Mouse (Mus musculus): Measurements from ENCODE around the gene BC053393. TPM values are rescaled to one million over a fixed set of nuclear protein-coding genes. Genes with fewer than 3 reads are reported as not detected.
"Not testable (repeated sequence)": the region's sequence is repeated elsewhere in the genome, so short reads cannot be mapped to it uniquely, and the experiment has no call there.

BC053393 gene
- polyA plus RNA-seq, 1 experiment: not detected

- no peaks in the 10 kb centered on the region for H3K79me2 ChIP-seq (ENCODE audit: control insufficient read depth, insufficient read depth)
- H3K27me3 ChIP-seq (ENCODE audit: control insufficient read depth, insufficient read depth, insufficient read length): no peaks in the 10 kb centered on the region
- H3K79me3 ChIP-seq (ENCODE audit: low read depth): no peaks in the 10 kb centered on the region
- no peak for TF ChIP-seq MYOD1 (IDR thresholded peaks at IDR 0.05; ENCODE audit: control insufficient read depth, insufficient read length, low read depth)
- TF ChIP-seq CTCF (IDR thresholded peaks at IDR 0.05; ENCODE audit: control insufficient read depth, insufficient read depth, insufficient read length): no peak
- TF ChIP-seq MAX (IDR thresholded peaks at IDR 0.05): no peak
- TF ChIP-seq MYOG (IDR thresholded peaks at IDR 0.05; ENCODE audit: control insufficient read depth, extremely low read depth, insufficient read length): no peak
- no peak for TF ChIP-seq FOSL1 (IDR thresholded peaks at IDR 0.05; ENCODE audit: insufficient read depth, low read length, poor library complexity, severe bottlenecking)
- TF ChIP-seq CEBPB (IDR thresholded peaks at IDR 0.05; ENCODE audit: low read depth): no peak
- TF ChIP-seq USF1 (IDR thresholded peaks at IDR 0.05; ENCODE audit: low read depth): no peak
- no peaks in the 10 kb centered on the region for H3K36me3 ChIP-seq (ENCODE audit: control insufficient read depth, insufficient read depth)
- no peak overlapping the region for H3K4me3 ChIP-seq (ENCODE audit: insufficient read depth, poor library complexity, severe bottlenecking)
- H3ac ChIP-seq (ENCODE audit: control insufficient read depth, insufficient read length, low read depth): no peak overlapping the region
These were observed 49.3 kb downstream of the BC053393 start for GRCm38 (mm10) chr11:46620414-46621168.

- no peak within 1 kb of the TSS for H3ac ChIP-seq (ENCODE audit: control insufficient read depth, insufficient read length, low read depth)
- H3K4me3 ChIP-seq (ENCODE audit: insufficient read depth, poor library complexity, severe bottlenecking): no peak within 1 kb of the TSS
- H3K36me3 ChIP-seq (ENCODE audit: control insufficient read depth, insufficient read depth): no peaks in the 10 kb centered on the region
- no peaks in the 10 kb centered on the region for H3K27me3 ChIP-seq (ENCODE audit: control insufficient read depth, insufficient read depth, insufficient read length)
- TF ChIP-seq MYOD1 (IDR thresholded peaks at IDR 0.05; ENCODE audit: control insufficient read depth, insufficient read length, low read depth) (no peak), CEBPB (IDR thresholded peaks at IDR 0.05; ENCODE audit: low read depth) (no peak), FOSL1 (IDR thresholded peaks at IDR 0.05; ENCODE audit: insufficient read depth, low read length, poor library complexity, severe bottlenecking) (no peak), MYOG (IDR thresholded peaks at IDR 0.05; ENCODE audit: control insufficient read depth, extremely low read depth, insufficient read length) (no peak), MAX (IDR thresholded peaks at IDR 0.05) (no peak), USF1 (IDR thresholded peaks at IDR 0.05; ENCODE audit: low read depth) (no peak), CTCF (IDR thresholded peaks at IDR 0.05; ENCODE audit: control insufficient read depth, insufficient read depth, insufficient read length) (no peak)
- H3K79me2 ChIP-seq (ENCODE audit: control insufficient read depth, insufficient read depth): no peaks in the 10 kb centered on the region
- no peaks in the 10 kb centered on the region for H3K79me3 ChIP-seq (ENCODE audit: low read depth)
These were observed 58.0 kb downstream of the BC053393 start, which contains the start of gene Dppa1 for GRCm38 (mm10) chr11:46629211-46629795. Gene Dppa1, minus strand, starts transcription at chr11:46629261.

- no peaks in the 10 kb centered on the region for H3K79me3 ChIP-seq (ENCODE audit: low read depth)
- no peaks in the 10 kb centered on the region for H3K79me2 ChIP-seq (ENCODE audit: control insufficient read depth, insufficient read depth)
- H3ac ChIP-seq (ENCODE audit: control insufficient read depth, insufficient read length, low read depth): no peak overlapping the region
- no peaks in the 10 kb centered on the region for H3K36me3 ChIP-seq (ENCODE audit: control insufficient read depth, insufficient read depth)
- H3K4me3 ChIP-seq (ENCODE audit: insufficient read depth, poor library complexity, severe bottlenecking): no peak overlapping the region
- TF ChIP-seq CEBPB (IDR thresholded peaks at IDR 0.05; ENCODE audit: low read depth) (no peak), FOSL1 (IDR thresholded peaks at IDR 0.05; ENCODE audit: insufficient read depth, low read length, poor library complexity, severe bottlenecking) (no peak), MAX (IDR thresholded peaks at IDR 0.05) (no peak), MYOD1 (IDR thresholded peaks at IDR 0.05; ENCODE audit: control insufficient read depth, insufficient read length, low read depth) (no peak), CTCF (IDR thresholded peaks at IDR 0.05; ENCODE audit: control insufficient read depth, insufficient read depth, insufficient read length) (no peak), MYOG (IDR thresholded peaks at IDR 0.05; ENCODE audit: control insufficient read depth, extremely low read depth, insufficient read length) (no peak), USF1 (IDR thresholded peaks at IDR 0.05; ENCODE audit: low read depth) (no peak)
- H3K27me3 ChIP-seq (ENCODE audit: control insufficient read depth, insufficient read depth, insufficient read length): no peaks in the 10 kb centered on the region
These were observed 60.3 kb downstream of the BC053393 start for GRCm38 (mm10) chr11:46631635-46632034.

- not testable (repeated sequence) for H3K4me3 ChIP-seq (ENCODE audit: insufficient read depth, poor library complexity, severe bottlenecking); H3ac ChIP-seq (ENCODE audit: control insufficient read depth, insufficient read length, low read depth); H3K27me3 ChIP-seq (ENCODE audit: control insufficient read depth, insufficient read depth, insufficient read length); H3K79me2 ChIP-seq (ENCODE audit: control insufficient read depth, insufficient read depth); H3K79me3 ChIP-seq (ENCODE audit: low read depth); H3K36me3 ChIP-seq (ENCODE audit: control insufficient read depth, insufficient read depth)
These were observed 64.2 kb downstream of the BC053393 start for GRCm38 (mm10) chr11:46635516-46635915.

GRCm38 (mm10) chr11:46636568-46636967 is 65.2 kb downstream of the BC053393 start:
- Histone ChIP-seq H3K79me2 (ENCODE audit: control insufficient read depth, insufficient read depth) (no peaks in the 10 kb centered on the region), H3ac (ENCODE audit: control insufficient read depth, insufficient read length, low read depth) (no peak overlapping the region), H3K79me3 (ENCODE audit: low read depth) (no peaks in the 10 kb centered on the region), H3K27me3 (ENCODE audit: control insufficient read depth, insufficient read depth, insufficient read length) (no peaks in the 10 kb centered on the region), H3K36me3 (ENCODE audit: control insufficient read depth, insufficient read depth) (no peaks in the 10 kb centered on the region), H3K4me3 (ENCODE audit: insufficient read depth, poor library complexity, severe bottlenecking) (no peak overlapping the region)
- TF ChIP-seq CTCF (IDR thresholded peaks at IDR 0.05; ENCODE audit: control insufficient read depth, insufficient read depth, insufficient read length) (no peak), FOSL1 (IDR thresholded peaks at IDR 0.05; ENCODE audit: insufficient read depth, low read length, poor library complexity, severe bottlenecking) (no peak), MAX (IDR thresholded peaks at IDR 0.05) (no peak), CEBPB (IDR thresholded peaks at IDR 0.05; ENCODE audit: low read depth) (no peak), MYOD1 (IDR thresholded peaks at IDR 0.05; ENCODE audit: control insufficient read depth, insufficient read length, low read depth) (no peak), MYOG (IDR thresholded peaks at IDR 0.05; ENCODE audit: control insufficient read depth, extremely low read depth, insufficient read length) (no peak), USF1 (IDR thresholded peaks at IDR 0.05; ENCODE audit: low read depth) (no peak)

Other genes with a start within 250 kb of the BC053393 start
- gene Itk, start 182.0 kb upstream of the BC053393 start, polyA plus RNA-seq (2012; fragmentation: generic; extraction: Trizol): 0.05 TPM
- gene Fam71b, start 175.0 kb upstream of the BC053393 start, polyA plus RNA-seq (2012; fragmentation: generic; extraction: Trizol): 0.20 TPM
- 19.8 TPM for gene Med7, start 134.6 kb upstream of the BC053393 start, polyA plus RNA-seq (2012; fragmentation: generic; extraction: Trizol)
- gene Havcr2, start 116.6 kb upstream of the BC053393 start, polyA plus RNA-seq (2012; fragmentation: generic; extraction: Trizol): 3.5 TPM
- not detected for gene Gm12169, start 47.3 kb upstream of the BC053393 start, polyA plus RNA-seq (2012; fragmentation: generic; extraction: Trizol)
- gene Dppa1, start 57.7 kb downstream of the BC053393 start, polyA plus RNA-seq (2012; fragmentation: generic; extraction: Trizol): not detected
- gene Timd2, start 135.5 kb downstream of the BC053393 start, polyA plus RNA-seq (2012; fragmentation: generic; extraction: Trizol): not detected
- not detected for gene Havcr1, start 163.5 kb downstream of the BC053393 start, polyA plus RNA-seq (2012; fragmentation: generic; extraction: Trizol)
- gene Timd4, start 239.3 kb downstream of the BC053393 start, polyA plus RNA-seq (2012; fragmentation: generic; extraction: Trizol): not detected